Mouse (Mus musculus) ES-Bruce4 (cell line): ENCODE results near the gene Dgkb.

Source experiments
- CTCF ChIP-seq: IDR thresholded peaks from one replicate; pipeline ENCODE4 v1.8.1; 2011; ENCODE audit warnings: low read depth, low read length
- POLR2A ChIP-seq: IDR thresholded peaks from one replicate; pipeline ENCODE4 v1.8.1; 2011; ENCODE audit warnings: low read length; ENCODE audit not compliant: insufficient read depth

- TF ChIP-seq CTCF (no peak), POLR2A (no peak)
Observed at GRCm38 (mm10) chr12:38301497-38301896, 484.0 kb downstream of the Dgkb start.
